Mouse (Mus musculus) liver, embryonic 13.5 days (tissue): ENCODE data around the gene Slc35c2. TPM values are rescaled to one million over a fixed set of nuclear protein-coding genes. Genes with fewer than 3 reads are reported as not detected.

ENCODE experiments used
- ATAC-seq: fragments of 200-750 bp; cut with Nextera tagmentation; 2 replicates; pipeline ENCODE4 v1.8.0; 2017; ENCODE audit warnings: low read depth, mild to moderate bottlenecking, moderate number of reproducible peaks, moderate library complexity
- DNase-seq: peaks from one replicate; pipeline ENCODE4 v3.0.0; 2022
- H3K27ac ChIP-seq: fragments of 300-500 bp; sonication (generic); 2 replicates; pipeline ENCODE4 v1.5.1; 2015; ENCODE audit warnings: moderate library complexity, mild to moderate bottlenecking, inconsistent platforms
- H3K27me3 ChIP-seq: fragments of 300-500 bp; sonication (generic); 2 replicates; pipeline ENCODE4 v1.6.1; 2015; ENCODE audit warnings: mild to moderate bottlenecking, inconsistent platforms
- H3K36me3 ChIP-seq: fragments of 300-500 bp; sonication (generic); 2 replicates; pipeline ENCODE4 v1.6.1; 2015; ENCODE audit warnings: mild to moderate bottlenecking, inconsistent platforms
- H3K4me1 ChIP-seq: fragments of 300-500 bp; sonication (generic); replicated peaks from 2 replicates; pipeline ENCODE4 v1.6.1; 2015; ENCODE audit warnings: inconsistent platforms
- H3K4me2 ChIP-seq: fragments of 300-500 bp; sonication (generic); 2 replicates; pipeline ENCODE4 v1.6.1; 2015; ENCODE audit warnings: inconsistent platforms, mild to moderate bottlenecking, moderate library complexity
- H3K4me3 ChIP-seq: fragments of 300-500 bp; sonication (generic); replicated peaks from 2 replicates; pipeline ENCODE4 v1.5.1; 2015; ENCODE audit warnings: mild to moderate bottlenecking, inconsistent platforms
- H3K9ac ChIP-seq: fragments of 300-500 bp; sonication (generic); 2 replicates; pipeline ENCODE4 v1.6.1; 2015; ENCODE audit warnings: mild to moderate bottlenecking, inconsistent platforms
- H3K9me3 ChIP-seq: fragments of 300-500 bp; sonication (generic); replicated peaks from 2 replicates; pipeline ENCODE4 v1.6.1; 2016; ENCODE audit warnings: inconsistent platforms
- WGBS: fragments of 180-500 bp; shearing (Covaris S2); methylation state at CpG from one replicate; pipeline ENCODE4 v1.1.7; 2015; ENCODE audit not compliant: insufficient replicate concordance; 5-methylcytosine and 5-hydroxymethylcytosine counted together
- polyA plus RNA-seq: library from polyadenylated mRNA; unstranded; fragments of >200 nt; fragmentation: Nextera tagmentation; extraction: Ambion mirVana; gene quantifications from 2 replicates; pipeline ENCODE4 v1.2.1, GENCODE M21; 2015

Slc35c2 gene
- polyA plus RNA-seq, 1 experiment from 2014 or later, result 40.2 TPM

- DNase-seq, result no peak
- Histone ChIP-seq H3K4me3 (no peak overlapping the region), H3K9ac (no peak overlapping the region), H3K27me3 (no peaks in the 10 kb centered on the region), H3K27ac (peak overlapping the region; percentile 50; the same call in 1 of the 2 replicates), H3K36me3 (no peaks in the 10 kb centered on the region), H3K9me3 (no peaks in the 10 kb centered on the region), H3K4me1 (peaks cover 88% of the 10 kb centered on the region), H3K4me2 (no peak overlapping the region)
- ATAC-seq, result no peak
- WGBS, result 69% methylated on average over 22 of the region's 22 CpGs
These were observed 34.5 kb upstream of the Slc35c2 start for GRCm38 (mm10) chr2:165321981-165322735.

GRCm38 (mm10) chr2:165321381-165321888 lies 33.8 kb upstream of the Slc35c2 start:
- Histone ChIP-seq H3K4me2 (peak overlapping the region; percentile 22; the same call in 1 of the 2 replicates), H3K9ac (no peak overlapping the region), H3K9me3 (no peaks in the 10 kb centered on the region), H3K36me3 (no peaks in the 10 kb centered on the region), H3K27ac (peak overlapping the region; percentile 50), H3K4me3 (no peak overlapping the region), H3K4me1 (peaks cover 90% of the 10 kb centered on the region), H3K27me3 (no peaks in the 10 kb centered on the region)
- WGBS, result 47% methylated on average over 8 of the region's 8 CpGs
- ATAC-seq, result no peak
- no peak for DNase-seq

GRCm38 (mm10) chr2:165320531-165321150 lies 33.0 kb upstream of the Slc35c2 start:
- Histone ChIP-seq H3K4me1 (peaks cover 94% of the 10 kb centered on the region), H3K27me3 (no peaks in the 10 kb centered on the region), H3K9me3 (no peaks in the 10 kb centered on the region), H3K4me2 (peak overlapping the region; percentile 22; the same call in 1 of the 2 replicates), H3K4me3 (no peak overlapping the region), H3K36me3 (peaks cover 5% of the 10 kb centered on the region), H3K27ac (peak overlapping the region; percentile 3; the same call in 1 of the 2 replicates), H3K9ac (no peak overlapping the region)
- ATAC-seq (no peak), DNase-seq (no peak)
- 27% methylated on average over 12 of the region's 12 CpGs for WGBS

- Histone ChIP-seq H3K27ac (no peak overlapping the region), H3K36me3 (peaks cover 16% of the 10 kb centered on the region), H3K4me1 (peaks cover 85% of the 10 kb centered on the region), H3K4me3 (no peak overlapping the region), H3K9me3 (no peaks in the 10 kb centered on the region), H3K4me2 (no peak overlapping the region), H3K9ac (no peak overlapping the region), H3K27me3 (no peaks in the 10 kb centered on the region)
- ATAC-seq, result no peak
- 36% methylated on average over 4 of the region's 4 CpGs for WGBS
- DNase-seq, result no peak
These were observed 31.8 kb upstream of the Slc35c2 start for GRCm38 (mm10) chr2:165319503-165319902.

GRCm38 (mm10) chr2:165318941-165319340 lies 31.3 kb upstream of the Slc35c2 start:
- H3K9ac ChIP-seq, result no peak overlapping the region
- no peak overlapping the region for H3K27ac ChIP-seq
- H3K9me3 ChIP-seq, result no peaks in the 10 kb centered on the region
- no peaks in the 10 kb centered on the region for H3K27me3 ChIP-seq
- H3K4me3 ChIP-seq, result no peak overlapping the region
- ATAC-seq (no peak), DNase-seq (no peak)
- H3K36me3 ChIP-seq, result peaks cover 22% of the 10 kb centered on the region
- peaks cover 80% of the 10 kb centered on the region for H3K4me1 ChIP-seq
- WGBS, result 64% methylated on average over 7 of the region's 7 CpGs
- H3K4me2 ChIP-seq, result no peak overlapping the region

GRCm38 (mm10) chr2:165317621-165318263 lies 30.1 kb upstream of the Slc35c2 start:
- H3K4me3 ChIP-seq, result no peak overlapping the region
- 20% methylated on average over 16 of the region's 16 CpGs for WGBS
- H3K4me1 ChIP-seq, result peaks cover 70% of the 10 kb centered on the region
- ATAC-seq, result peak; percentile 54
- H3K27me3 ChIP-seq, result no peaks in the 10 kb centered on the region
- H3K9me3 ChIP-seq, result no peaks in the 10 kb centered on the region
- 0 out of 2 replicates have a peak overlapping the region, but pooled peaks have one; percentile 4 for H3K4me2 ChIP-seq
- H3K27ac ChIP-seq, result 0 out of 2 replicates have a peak overlapping the region, but pooled peaks have one; percentile 27
- no peak for DNase-seq
- peak overlapping the region; percentile 33; the same call in 1 of the 2 replicates for H3K9ac ChIP-seq
- H3K36me3 ChIP-seq, result peaks cover 24% of the 10 kb centered on the region

- Histone ChIP-seq H3K9ac (peak overlapping the region; percentile 33; the same call in 1 of the 2 replicates), H3K9me3 (no peaks in the 10 kb centered on the region), H3K27me3 (no peaks in the 10 kb centered on the region), H3K4me1 (peaks cover 65% of the 10 kb centered on the region), H3K4me2 (no peak overlapping the region), H3K4me3 (no peak overlapping the region), H3K27ac (no peak overlapping the region), H3K36me3 (peaks cover 24% of the 10 kb centered on the region)
- WGBS, result 42% methylated on average over 9 of the region's 9 CpGs
- ATAC-seq (peak; percentile 16; the same call in 1 of the 2 replicates), DNase-seq (no peak)
These were observed 29.3 kb upstream of the Slc35c2 start for GRCm38 (mm10) chr2:165316837-165317473.

GRCm38 (mm10) chr2:165316204-165316603 lies 28.5 kb upstream of the Slc35c2 start:
- no peak overlapping the region for H3K9ac ChIP-seq
- DNase-seq, result no peak
- H3K4me2 ChIP-seq, result no peak overlapping the region
- no peak for ATAC-seq
- H3K4me1 ChIP-seq, result peaks cover 57% of the 10 kb centered on the region
- no peak overlapping the region for H3K4me3 ChIP-seq
- no peaks in the 10 kb centered on the region for H3K27me3 ChIP-seq
- H3K27ac ChIP-seq, result no peak overlapping the region
- no peaks in the 10 kb centered on the region for H3K9me3 ChIP-seq
- H3K36me3 ChIP-seq, result peaks cover 29% of the 10 kb centered on the region
- 73% methylated on average over 10 of the region's 10 CpGs for WGBS

- no peak for DNase-seq
- Histone ChIP-seq H3K4me2 (no peak overlapping the region), H3K4me1 (peaks cover 39% of the 10 kb centered on the region), H3K36me3 (peaks cover 35% of the 10 kb centered on the region), H3K27me3 (no peaks in the 10 kb centered on the region), H3K27ac (no peak overlapping the region), H3K9me3 (no peaks in the 10 kb centered on the region), H3K4me3 (no peak overlapping the region), H3K9ac (no peak overlapping the region)
- ATAC-seq, result no peak
- 75% methylated on average over 8 of the region's 8 CpGs for WGBS
These were observed 26.5 kb upstream of the Slc35c2 start for GRCm38 (mm10) chr2:165314197-165314596.

- H3K4me2 ChIP-seq, result no peak overlapping the region
- ATAC-seq, result no peak
These were observed 24.7 kb upstream of the Slc35c2 start for GRCm38 (mm10) chr2:165312381-165312780.

GRCm38 (mm10) chr2:165311577-165311976 lies 23.9 kb upstream of the Slc35c2 start:
- Histone ChIP-seq H3K27me3 (no peaks in the 10 kb centered on the region), H3K4me2 (no peak overlapping the region), H3K36me3 (peaks cover 44% of the 10 kb centered on the region), H3K9me3 (no peaks in the 10 kb centered on the region), H3K9ac (no peak overlapping the region), H3K4me1 (peaks cover 16% of the 10 kb centered on the region), H3K27ac (no peak overlapping the region), H3K4me3 (no peak overlapping the region)
- 90% methylated on average over 12 of the region's 12 CpGs for WGBS
- ATAC-seq (no peak), DNase-seq (no peak)

More at GRCm38 (mm10) chr2:165312381-165312780, 24.7 kb upstream of the Slc35c2 start:
- no peaks in the 10 kb centered on the region for H3K27me3 ChIP-seq
- no peak overlapping the region for H3K4me3 ChIP-seq
- DNase-seq, result no peak
- H3K9me3 ChIP-seq, result no peaks in the 10 kb centered on the region
- peaks cover 41% of the 10 kb centered on the region for H3K36me3 ChIP-seq
- WGBS, result 68% methylated on average over 7 of the region's 7 CpGs
- H3K27ac ChIP-seq, result no peak overlapping the region
- peaks cover 21% of the 10 kb centered on the region for H3K4me1 ChIP-seq
- no peak overlapping the region for H3K9ac ChIP-seq
